Mouse (Mus musculus): ENCODE data around the gene Klhl29.

GRCm38 (mm10) chr12:5336331-5336730 is 39.2 kb downstream of the Klhl29 start:
- no peak for TF ChIP-seq CTCF (IDR thresholded peaks at IDR 0.05)
- no peak for TF ChIP-seq POLR2A (IDR thresholded peaks at IDR 0.05; ENCODE audit: insufficient read depth, low read depth, low read length)
